Mouse (Mus musculus): ENCODE results near the gene Krt19. TPM values are rescaled to one million over a fixed set of nuclear protein-coding genes. Genes with fewer than 3 reads are reported as not detected.

Gene Krt19
- polyA plus RNA-seq, 1 experiment from 2014 or later: not detected

GRCm38 (mm10) chr11:100097819-100098218, 50.6 kb downstream of the Krt19 start:
- in situ Hi-C loops (cut with MboI; ENCODE audit: low pct_unique_long_range_greater_than_20kb): no loop called here
- DNase-seq (ENCODE audit: low read depth, low spot score): no peak
- ChIA-PET POLR2A (no interaction called here), CTCF (no interaction called here)
- ATAC-seq: no peak
- no peak for TF ChIP-seq CTCF (IDR thresholded peaks at IDR 0.05)
- H3K27me3 ChIP-seq: peaks cover 7% of the 10 kb centered on the region

- no peak for DNase-seq (ENCODE audit: low read depth, low spot score)
Observed at GRCm38 (mm10) chr11:100096141-100096540, 52.3 kb downstream of the Krt19 start, which contains the start of gene Krt35. Krt35 (minus strand) TSS chr11:100096241.

More at GRCm38 (mm10) chr11:100096141-100096540, 52.3 kb downstream of the Krt19 start, which contains the start of gene Krt35:
- ATAC-seq: no peak
- ChIA-PET CTCF (interaction anchor here (1.4 kb wide), 1 partner anchor 73 kb away, joined by 3 read pairs; no protein-coding TSS in a partner anchor), POLR2A (no interaction called here)
- peaks cover 7% of the 10 kb centered on the region for H3K27me3 ChIP-seq
- no peak for TF ChIP-seq CTCF (IDR thresholded peaks at IDR 0.05)
- in situ Hi-C loops (cut with MboI; ENCODE audit: low pct_unique_long_range_greater_than_20kb): no loop called here

Other genes with a start within 250 kb of the Krt19 start
- not detected for gene Krtap31-1, start 240.7 kb downstream of the Krt19 start, polyA plus RNA-seq (2021)
- not detected for gene Gm11565, start 233.9 kb downstream of the Krt19 start, polyA plus RNA-seq (2021)
- gene Krtap31-2, start 212.4 kb downstream of the Krt19 start, polyA plus RNA-seq (2021): not detected
- not detected for gene Krtap9-5, start 200.2 kb downstream of the Krt19 start, polyA plus RNA-seq (2021)
- gene Krtap29-1, start 169.6 kb downstream of the Krt19 start, polyA plus RNA-seq (2021): not detected
- gene Krtap16-1, start 162.1 kb downstream of the Krt19 start, polyA plus RNA-seq (2021): not detected
- gene Krtap17-1, start 154.7 kb downstream of the Krt19 start, polyA plus RNA-seq (2021): not detected
- gene Krt33a, start 132.5 kb downstream of the Krt19 start, polyA plus RNA-seq (2021): not detected
- gene Krt33b, start 118.8 kb downstream of the Krt19 start, polyA plus RNA-seq (2021): 0.18 TPM
- gene Krt34, start 107.1 kb downstream of the Krt19 start, polyA plus RNA-seq (2021): not detected
- gene Krt31, start 98.1 kb downstream of the Krt19 start, polyA plus RNA-seq (2021): not detected
- not detected for gene Krt32, start 60.4 kb downstream of the Krt19 start, polyA plus RNA-seq (2021)
- gene Krt35, start 52.4 kb downstream of the Krt19 start, polyA plus RNA-seq (2021): not detected
- not detected for gene Krt36, start 43.0 kb downstream of the Krt19 start, polyA plus RNA-seq (2021)
- gene Krt13, start 27.1 kb downstream of the Krt19 start, polyA plus RNA-seq (2021): not detected
- gene Krt15, start 12.7 kb downstream of the Krt19 start, polyA plus RNA-seq (2021): 0.74 TPM
- not detected for gene Krt9, start 44.6 kb upstream of the Krt19 start, polyA plus RNA-seq (2021)
- gene Krt14, start 58.9 kb upstream of the Krt19 start, polyA plus RNA-seq (2021): not detected
- not detected for gene Krt16, start 100.2 kb upstream of the Krt19 start, polyA plus RNA-seq (2021)
- 0.10 TPM for gene Krt17, start 112.4 kb upstream of the Krt19 start, polyA plus RNA-seq (2021)
- gene Krt42, start 121.2 kb upstream of the Krt19 start, polyA plus RNA-seq (2021): 0.08 TPM
- 674 TPM for gene Eif1, start 171.2 kb upstream of the Krt19 start, polyA plus RNA-seq (2021)
- gene Gast, start 185.7 kb upstream of the Krt19 start, polyA plus RNA-seq (2021): not detected
- gene Hap1, start 207.5 kb upstream of the Krt19 start, polyA plus RNA-seq (2021): 23.9 TPM
- 71.6 TPM for gene Jup, start 249.1 kb upstream of the Krt19 start, polyA plus RNA-seq (2021)

Data from Patski (cell line).